Mouse (Mus musculus) embryo, embryonic 11 days (tissue): ENCODE data around the gene Bex6.
A peak's percentile ranks its signal among the peaks of the same experiment; 100 is the strongest.

Experiments used
- DNase-seq: peaks from one replicate; pipeline ENCODE4 v3.0.0-alpha.2; 2015

Gene Bex6

DNA sequence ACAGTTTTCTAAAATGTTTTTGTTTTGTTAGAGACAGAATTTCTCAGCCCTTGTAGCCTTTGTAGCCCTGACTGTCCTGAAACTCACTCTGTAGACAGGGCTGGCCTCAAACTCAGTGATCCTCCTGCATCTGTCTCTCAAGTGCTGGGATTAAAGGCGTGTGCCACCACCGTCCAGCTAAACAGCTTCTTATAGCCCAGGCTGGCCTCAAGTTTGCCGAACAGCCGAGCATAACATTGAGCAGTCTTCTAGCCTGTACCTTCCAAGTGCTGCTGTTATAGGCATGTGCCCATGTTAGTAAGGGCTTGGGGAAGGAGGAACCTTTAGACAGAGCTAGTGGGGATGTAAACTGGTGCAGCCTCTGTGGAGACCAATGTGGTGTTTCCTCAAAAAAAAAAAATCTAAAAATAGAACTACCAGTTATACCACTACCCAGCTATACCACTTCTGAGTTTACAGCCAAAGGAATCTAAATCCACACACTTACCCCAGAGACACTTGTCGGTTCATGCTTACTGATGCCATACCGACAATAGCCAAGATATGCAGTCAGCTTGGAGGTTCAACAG lies at the start of gene Bex6:
TSS of gene Bex6 (plus strand) at position 491 of the 569 bp plus-strand sequence.
- no peak for DNase-seq

DNA sequence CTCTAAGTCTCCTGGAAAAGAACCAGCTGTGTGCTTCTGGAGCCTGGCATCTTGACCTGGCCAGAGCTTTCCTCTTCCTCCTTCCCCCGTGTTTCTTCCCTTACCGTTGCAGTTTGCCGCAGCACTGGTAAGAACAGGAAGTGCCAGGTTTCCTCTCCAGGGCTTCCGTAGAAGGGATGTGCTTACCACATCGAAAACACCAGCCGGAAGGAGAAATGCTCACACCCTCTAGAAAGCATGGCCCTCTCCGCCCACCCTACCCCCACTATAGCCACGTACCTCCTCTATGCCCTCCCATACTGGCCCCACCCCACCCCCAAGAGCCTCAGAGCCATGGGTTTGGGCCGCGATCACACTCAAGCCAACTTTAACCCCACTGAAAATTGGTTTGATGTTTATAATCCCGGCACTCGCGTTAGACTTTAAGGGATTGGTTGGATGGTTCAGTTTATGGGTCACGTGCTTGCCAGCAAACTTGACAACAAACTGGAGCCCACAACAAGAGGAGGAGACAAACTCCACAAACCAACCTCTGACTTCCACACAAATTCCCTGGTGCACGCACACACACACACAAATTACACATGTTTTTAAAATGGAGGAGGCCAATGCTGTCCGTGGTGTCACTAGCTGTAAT lies 49.3 kb upstream of the Bex6 start:
- DNase-seq: peak; percentile 17

DNA sequence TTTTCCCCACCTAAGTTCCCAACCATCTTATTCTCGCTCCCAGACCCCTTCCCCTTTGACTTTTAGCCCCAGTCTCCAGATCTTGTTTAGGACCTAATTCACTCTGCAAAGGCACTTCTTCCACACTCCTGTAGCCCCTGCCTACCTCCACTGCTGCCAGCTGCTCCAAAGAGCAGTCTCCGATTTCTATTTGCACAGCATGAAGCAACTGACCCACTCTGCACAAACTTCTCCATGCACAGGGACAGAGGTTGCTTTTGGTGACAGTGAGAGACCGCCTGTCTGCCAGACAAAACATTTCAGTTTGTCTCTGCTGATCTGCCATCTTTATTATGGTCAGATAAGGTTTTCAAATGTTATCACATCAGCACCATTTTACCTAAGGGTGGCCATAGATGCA lies 46.5 kb upstream of the Bex6 start:
- no peak for DNase-seq

DNA sequence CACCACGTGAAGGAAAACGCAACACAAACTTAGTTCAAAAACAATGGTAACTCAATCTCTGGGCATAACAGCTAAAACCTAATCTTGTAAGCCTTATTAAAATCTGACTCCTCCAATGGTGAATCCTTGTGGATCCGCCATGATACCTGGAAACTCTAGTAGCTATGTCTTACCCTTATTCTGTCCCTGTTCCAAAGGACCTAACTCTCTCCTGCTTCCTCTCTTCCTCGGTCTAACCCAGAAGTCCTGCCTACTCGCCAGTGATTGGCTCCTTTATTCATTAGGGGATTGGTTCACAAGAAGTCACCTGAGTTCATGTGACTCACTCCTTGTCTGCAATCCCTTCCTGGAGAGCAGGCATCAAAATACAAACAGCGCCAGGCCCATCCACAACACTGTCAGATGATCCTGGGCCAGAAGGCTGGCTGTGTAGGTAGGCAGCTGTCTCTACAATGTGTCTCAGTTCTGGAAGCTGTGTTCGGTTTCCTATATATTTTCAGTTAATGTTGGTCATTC lies 43.7 kb upstream of the Bex6 start:
- no peak for DNase-seq

DNA sequence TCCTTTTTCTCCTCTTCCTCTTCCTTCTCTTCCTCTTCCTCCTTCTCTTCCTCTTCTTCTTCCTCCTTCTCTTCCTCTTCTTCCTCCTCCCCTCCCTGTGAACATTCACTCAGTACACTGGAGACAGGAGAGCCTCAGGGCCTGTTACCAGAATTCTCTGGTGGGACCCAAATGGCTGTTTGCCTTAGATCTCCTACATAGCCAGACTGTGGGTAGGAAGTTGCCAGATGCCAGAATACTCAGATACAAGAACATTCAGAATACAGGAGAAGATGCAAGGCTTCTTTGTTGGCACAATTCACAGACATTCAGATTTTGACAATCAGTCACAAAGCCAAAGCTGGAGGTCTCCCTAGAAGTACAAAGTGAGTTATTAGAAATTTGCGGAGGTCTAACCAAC lies 40.7 kb upstream of the Bex6 start:
- no peak for DNase-seq

DNA sequence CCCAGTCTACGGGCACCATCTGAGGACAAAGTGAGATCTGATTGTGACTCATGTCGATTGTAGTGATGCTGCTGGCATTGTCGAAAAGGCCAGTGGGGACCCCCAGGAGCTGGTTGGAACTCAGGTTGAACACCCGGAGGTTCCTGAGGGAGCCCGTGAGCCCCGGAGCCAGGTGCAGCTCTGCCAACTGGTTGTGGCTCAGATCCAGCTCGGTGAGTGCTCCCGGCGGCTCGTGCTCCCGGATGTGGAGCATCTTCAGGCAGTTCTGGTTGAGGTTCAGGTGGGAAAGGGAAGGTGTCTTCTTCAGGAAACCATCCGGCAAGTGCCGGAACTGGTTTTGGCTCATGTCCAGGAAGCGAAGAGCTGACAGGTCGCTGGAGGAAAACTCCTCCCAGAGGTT lies 35.9 kb upstream of the Bex6 start:
- no peak for DNase-seq

DNA sequence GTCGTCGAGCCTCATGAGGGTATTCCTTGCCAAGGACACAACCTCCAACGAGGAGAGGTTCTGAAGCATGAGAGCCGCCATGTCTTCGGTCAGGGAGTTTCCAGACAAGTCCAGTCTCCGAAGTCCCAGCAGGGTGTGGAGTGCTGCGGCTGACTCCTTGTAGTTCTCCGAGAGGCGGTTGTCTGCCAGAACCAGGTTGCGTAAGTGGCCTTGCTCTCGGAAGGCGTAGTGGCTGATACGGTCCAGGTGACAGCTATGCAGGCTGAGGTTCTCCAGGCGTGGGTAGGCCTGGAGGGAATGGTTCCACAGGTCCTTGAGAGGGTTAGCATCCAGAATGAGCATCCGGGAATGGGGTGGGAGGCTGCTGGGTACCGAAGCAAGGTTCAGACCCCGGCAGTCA lies 35.0 kb upstream of the Bex6 start:
- DNase-seq: no peak

DNA sequence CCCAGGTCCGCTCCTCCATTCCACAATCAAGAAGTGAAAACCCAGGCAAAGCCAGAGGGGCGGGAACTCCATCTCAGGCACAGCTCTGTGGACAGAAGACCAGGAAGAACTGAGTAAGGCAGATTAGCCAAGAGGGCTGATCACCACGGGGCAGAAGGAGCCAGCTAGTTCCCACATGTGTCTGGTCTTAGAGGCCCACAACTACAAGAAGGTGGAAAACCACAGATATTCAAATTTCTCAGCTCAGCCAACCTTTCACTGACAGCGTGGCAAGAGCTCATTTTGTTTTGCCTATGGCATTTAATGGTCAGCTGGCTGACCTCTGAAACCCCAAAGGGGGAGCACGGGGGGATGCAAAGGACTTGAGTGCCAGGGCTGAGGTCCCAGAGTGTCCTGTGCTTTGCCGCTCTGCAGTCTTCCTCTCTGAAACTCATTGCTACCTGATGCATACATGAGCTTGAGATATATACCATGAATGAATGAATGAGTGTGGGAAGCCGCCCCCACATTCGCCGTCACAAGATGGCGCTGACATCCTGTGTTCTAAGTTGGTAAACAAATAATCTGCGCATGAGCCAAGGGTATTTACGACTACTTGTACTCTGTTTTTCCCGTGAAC lies 31.9 kb upstream of the Bex6 start:
- DNase-seq: no peak

DNA sequence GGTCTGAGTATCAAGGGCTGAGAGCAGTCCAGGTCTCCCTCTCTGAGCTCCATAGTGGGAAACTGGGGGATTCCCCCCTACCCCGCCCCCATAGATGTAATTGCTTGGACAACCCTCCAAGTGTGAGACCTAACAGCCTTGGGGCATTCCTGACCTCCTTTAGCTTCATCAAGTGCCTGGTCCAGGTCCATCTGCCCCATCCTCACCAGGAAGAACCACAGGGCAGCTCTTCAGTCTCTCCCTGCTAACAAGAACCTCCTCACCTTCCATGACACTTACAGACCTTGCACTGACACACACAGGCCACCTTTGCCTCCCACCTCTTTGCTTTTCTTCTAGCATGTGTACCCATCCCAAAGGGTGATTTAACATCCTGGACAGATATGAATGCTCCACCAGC lies 25.6 kb upstream of the Bex6 start:
- DNase-seq: no peak

DNA sequence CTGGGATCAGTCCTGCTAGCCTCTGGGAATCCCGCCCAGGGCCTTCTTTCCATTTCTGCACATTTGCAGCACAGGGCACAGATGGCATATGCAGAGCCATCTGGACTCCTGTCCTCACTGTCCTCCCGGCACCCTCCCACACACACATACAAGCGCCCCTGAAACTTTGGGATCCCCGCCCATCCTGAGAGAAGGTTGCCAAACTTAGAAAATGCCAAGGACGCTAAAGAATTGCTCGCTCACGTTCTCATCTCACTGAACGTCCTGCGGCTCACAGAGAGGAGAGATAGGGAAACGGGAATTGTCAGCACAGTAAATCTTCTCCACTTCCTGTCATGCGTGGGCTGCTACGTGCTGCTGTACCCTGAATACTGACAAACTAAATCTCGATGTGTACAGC lies 25.2 kb upstream of the Bex6 start:
- DNase-seq: no peak

DNA sequence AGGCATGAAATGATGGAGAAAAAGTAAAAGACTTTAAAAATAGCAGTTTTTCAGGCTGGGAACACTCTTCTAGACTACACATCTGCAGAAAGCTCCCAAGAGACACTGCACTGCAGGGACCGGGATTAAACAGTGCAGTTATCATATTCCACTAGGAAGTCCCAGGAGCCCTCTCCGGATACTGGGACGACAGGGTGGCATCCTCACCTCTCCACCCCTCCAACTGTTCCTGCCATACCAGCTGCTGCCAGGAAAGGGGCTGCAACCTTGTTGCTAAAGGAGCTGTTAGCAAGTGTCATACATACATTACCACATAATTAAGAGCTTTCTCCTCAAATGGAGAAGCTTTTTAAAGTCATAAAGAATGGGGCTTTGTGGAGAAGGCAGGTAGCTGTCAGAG lies 22.9 kb upstream of the Bex6 start:
- DNase-seq: no peak

DNA sequence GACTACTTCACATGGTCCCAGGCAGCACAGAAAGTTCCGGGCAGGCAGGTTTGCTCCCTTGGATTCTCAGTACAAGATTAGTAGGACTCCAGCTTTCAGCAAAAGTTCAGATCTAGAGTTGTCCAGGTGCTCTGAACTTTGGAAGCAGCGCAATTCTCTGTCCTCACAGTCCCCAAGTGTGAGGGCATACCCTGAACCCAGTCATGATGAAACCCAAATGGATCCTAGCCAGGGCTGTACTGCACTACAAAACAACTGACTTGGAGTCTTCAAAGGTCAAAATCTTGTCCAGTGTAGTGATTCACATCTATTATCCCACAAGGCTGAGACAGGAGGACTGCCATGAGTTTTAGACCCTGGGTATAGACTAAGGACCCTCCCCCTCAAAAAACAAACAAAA lies 22.3 kb upstream of the Bex6 start:
- no peak for DNase-seq

DNA sequence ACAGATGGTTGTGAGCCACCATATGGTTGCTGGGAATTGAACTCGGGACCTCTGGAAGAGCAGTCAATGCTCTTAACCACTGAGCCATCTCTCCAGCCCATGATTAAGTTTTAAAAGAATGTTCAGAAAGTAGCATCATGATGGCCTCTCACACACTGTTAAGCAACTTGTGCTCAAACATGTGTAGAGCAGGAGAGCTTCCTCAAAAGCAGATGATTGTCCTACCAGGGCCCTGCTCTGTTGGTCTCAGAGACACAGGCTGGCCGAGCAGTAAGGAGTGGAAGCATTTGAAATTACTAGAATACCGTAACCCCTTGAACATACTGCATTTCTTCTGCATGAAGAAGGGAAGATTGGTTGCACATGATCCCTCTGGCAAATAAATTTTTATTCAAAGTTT lies 20.7 kb upstream of the Bex6 start:
- DNase-seq: no peak

DNA sequence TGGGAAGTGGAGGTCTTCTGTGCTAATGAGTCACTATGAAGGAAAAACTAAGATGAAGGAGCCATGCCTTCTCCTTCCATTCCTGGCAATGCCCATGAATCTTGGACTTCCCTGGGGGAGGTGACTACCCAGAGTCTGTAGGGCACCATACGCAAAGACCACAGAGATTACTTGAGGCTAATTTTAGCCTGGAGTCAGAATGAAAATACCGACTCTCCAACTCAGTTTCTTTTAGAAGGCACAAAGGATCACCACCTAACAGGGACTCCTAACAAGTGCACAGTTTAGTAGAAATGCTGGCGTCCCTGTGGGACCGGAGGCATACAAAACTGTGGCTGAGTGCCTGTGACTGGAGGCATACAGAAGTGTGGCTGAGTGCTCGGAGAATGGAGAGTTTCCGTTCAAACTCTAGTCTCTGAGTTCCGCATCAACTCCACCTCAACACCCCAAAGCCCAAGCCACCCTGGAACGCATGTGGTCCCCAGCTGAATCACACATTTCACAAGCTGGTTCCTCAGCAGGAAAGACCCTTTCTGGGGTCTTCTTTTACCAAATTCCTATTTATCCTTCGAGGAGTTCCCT lies 18.8 kb upstream of the Bex6 start:
- DNase-seq: no peak

DNA sequence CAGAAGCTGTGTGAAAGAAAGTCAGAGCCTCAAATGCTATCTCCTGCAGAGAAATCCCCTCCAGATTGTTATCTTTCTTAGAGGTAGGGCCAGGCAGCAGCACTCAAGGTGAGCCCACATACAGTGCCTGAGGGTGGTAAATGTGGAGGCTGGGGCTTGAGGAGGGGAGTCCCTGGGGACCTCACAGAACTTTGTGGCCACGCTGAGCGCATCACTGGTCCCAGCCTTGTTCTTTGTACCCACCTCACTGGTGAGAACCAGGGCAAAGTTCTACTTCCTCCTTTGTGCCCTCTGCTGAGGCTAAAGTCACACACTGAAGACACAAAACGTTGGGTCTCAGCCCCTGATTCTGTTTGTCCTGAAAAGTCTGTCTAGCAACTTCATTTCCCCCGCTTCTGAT lies 16.2 kb upstream of the Bex6 start:
- DNase-seq: no peak

DNA sequence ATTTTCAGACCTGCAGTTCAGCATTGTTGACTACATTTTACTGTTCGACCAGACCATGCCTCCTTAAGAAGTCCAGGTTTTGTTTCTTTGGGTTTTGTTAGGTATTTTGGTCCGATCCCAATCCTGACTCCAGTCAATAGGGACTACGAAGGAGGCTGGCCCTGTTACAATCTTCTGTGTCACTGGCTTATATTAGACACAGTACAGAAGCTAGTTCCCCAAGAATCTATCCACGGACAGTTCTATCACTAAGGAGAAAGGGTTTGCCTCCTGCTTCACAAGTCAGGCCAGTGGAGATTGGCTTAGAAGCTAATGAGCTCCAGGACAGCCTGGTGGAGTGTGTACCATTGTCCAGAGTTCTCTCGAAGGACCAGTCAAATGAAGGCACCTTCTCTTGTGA lies 15.7 kb upstream of the Bex6 start:
- DNase-seq: no peak

DNA sequence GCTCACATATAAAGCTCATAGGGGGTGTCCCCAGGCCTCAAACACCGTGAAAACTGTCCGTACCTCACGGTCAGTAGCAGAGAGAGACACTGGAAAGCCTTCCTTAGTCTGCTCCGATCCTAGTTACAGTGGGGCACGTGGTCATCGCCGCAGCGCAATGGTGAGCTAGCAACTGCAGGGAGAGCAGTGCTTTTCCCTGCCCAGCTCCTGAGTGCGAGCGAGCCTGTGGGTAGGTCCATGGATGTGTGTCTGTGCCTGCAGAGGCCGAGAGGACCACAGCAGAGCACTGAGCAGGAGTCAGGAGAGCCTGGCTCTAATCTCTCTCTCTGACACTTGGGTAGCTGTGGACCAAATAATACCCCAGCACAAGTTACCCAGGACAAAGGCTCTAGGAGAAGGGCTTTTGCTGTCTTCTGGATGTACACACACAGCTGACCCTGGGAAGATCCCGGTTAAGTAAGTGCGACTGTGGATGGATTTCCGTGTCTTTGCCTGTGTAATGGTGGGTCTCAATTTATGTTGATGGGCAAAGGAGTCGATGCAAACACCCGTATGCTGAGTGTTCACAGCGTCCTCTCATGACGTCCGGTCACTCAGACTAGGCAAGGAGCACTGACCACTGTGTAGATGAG lies 15.1 kb upstream of the Bex6 start:
- DNase-seq: no peak

DNA sequence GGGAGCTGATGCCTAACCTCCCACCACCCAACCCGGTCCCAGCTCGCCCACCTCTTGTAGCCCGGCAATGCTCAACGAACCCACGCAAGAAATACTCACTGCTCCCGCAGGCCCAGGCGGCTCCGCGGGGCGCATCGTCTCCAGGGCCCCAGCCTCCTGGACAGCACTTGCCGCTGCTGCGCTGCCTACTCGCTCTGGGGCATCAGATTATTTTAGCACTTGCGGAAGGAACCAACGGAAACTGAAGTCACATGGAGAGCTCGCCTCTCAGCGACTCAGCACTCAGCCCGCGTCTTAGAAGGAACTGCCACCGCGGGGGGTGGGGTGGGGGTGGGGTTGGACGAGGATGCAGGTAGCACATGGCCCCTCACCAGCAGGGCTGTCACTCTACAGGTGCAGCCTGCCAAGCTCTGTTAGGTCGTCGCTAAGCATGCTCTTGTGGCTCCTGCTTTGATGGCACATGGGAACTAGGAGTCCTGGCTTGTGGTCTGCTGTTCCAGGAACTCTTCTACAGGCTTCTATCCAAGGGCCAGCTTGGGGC lies 14.3 kb upstream of the Bex6 start, which contains the start of gene Nrros:
TSS of gene Nrros (minus strand) at position 314 of the 541 bp plus-strand sequence.
- peak; percentile 60 for DNase-seq

DNA sequence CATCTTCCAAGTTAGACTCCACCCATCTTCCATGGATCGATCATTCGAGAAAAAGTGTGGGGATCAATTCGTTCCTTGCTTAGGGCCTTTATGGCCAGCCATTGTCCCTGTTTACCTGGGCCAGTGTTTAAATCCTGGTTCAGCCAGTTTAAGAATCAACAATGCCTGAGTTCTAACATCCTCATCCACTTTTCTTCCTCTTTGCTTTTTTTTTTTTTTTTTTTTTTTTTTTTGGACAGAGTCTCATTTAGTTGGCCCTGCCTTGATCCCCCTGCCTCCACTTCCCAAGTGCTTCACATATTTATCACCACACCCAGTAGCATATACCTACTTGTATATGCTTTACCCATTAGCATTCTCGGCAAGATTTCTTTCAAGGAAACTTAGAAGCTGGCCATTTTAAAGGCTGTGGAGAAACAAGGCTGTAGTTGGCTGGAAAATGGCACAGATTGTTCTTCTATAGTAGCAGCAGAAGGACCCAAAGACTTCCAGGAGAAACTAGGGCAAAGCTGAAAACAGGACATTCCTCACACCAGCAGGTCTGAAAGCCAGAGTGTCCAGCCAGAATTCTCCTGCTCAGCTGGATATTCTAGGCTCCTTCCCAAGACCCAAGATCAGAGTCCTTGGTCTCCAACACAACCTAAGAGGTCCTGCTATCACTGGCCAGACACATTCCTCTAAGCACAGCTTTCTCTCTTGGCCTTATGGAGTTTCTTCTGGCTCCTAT lies 11.6 kb upstream of the Bex6 start:
- DNase-seq: no peak

DNA sequence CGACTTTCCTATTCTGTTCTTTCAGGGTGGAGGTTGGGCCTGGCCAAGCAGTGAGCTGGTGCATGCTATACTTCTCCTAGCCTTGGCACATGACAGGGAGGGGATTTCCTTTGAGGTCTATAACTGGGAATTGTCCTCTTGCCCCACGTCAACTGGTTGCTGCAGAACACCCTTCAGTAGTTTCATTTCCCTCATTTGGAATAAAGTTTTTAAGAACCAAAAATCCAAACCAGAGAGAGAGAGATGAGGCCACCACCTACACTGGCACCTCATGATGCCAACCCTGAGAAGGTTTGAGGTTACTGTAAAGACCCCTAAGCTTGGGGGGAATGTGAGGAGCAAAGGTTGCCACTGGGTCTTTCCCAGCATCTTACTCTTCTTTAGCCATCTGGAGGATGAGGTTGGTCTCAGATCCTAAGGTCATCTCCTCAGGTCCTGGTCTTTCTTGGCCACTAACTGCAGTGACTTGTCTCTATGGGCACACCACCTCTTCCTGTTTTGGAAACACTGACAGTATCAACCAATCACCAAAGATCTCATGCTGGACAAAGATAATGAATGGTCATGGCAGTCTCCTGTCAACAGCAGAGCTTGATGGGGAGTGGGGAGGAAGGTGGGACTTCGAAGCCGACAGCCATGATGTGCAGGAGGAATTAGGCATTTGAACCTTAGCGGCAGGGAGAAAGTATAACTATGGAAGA lies 8.4 kb upstream of the Bex6 start:
- DNase-seq: no peak

DNA sequence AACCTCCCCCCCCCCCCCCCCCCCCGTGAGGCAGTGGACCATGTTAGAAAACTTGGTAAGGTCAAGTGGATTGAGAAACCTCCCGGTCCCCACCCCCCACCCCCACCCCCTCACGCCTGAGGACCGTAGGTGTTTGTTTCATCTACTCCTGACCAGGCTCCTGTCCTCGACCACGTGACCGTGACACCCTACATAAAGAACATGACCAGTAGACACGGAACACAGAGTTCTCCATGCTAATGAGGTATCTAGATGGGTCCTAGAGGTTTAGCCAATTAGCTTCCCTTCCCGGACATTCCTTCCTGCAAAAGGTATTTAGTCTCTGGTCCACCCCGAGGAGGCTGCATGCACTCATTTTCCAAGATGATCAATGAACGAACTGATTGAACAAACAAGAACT lies 6.2 kb upstream of the Bex6 start:
- DNase-seq: no peak
